Mouse (Mus musculus) urinary bladder, postnatal 0 days (tissue): ENCODE results near the gene Icosl. TPM values are rescaled to one million over a fixed set of nuclear protein-coding genes. Genes with fewer than 3 reads are reported as not detected.

Experiments
- polyA plus RNA-seq: library from polyadenylated mRNA; unstranded; fragments of >200 nt; fragmentation: Nextera tagmentation; extraction: Ambion mirVana; gene quantifications from 2 replicates; pipeline ENCODE4 v1.2.1, GENCODE M21; 2015

Gene Icosl
- polyA plus RNA-seq = 8.8 and 9.1 TPM in 2 replicates

DNA sequence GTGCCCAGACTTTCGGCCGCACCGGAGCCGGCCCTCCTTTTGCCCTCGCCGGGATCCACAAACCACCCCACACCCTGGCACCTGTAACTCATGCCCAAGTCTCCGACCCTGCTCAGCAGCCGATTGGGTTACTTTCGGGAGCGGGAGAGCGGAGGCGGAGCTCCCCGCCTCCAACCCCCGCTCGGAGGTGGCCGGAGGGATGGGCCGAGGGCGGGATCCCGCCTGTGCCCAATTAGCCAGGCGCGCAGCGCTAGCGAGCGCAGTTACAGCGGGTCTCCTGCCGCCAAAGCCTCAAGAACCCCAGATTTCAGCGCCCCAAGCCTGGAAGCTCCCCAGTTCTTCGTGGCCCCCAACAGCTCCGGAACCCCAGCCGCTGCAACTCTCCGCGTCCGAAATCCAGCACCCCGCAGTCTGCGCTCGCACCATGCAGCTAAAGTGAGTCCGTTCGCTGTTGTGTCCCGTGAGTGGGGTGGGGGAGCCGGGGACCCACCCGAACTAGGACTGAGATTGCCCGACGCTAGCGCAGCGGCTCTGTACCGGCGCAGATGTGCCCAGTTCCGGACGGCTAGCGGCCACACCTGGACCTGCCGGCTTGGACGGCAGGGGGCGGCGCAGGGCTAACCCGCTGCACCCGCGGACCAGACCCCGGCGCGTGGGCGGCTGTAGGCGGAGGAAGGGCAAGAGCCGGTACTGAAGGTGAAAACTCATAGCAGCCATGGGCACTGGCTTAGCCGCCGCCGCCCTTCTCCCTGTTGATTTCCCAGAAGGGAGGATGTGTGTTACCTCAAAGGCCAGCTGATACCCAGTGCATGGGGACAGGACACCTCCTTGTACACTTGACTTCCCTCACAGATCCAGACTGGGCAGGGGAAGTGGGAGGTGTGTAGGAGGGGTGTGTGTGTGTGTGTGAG is at the start of gene Icosl:
Gene Icosl (plus strand): TSS at position 202 of the 911 bp plus-strand sequence.

GRCm38 (mm10) chr10:78041647-78042046 is 27.5 kb upstream of the Icosl start, which contains the start of gene Dnmt3l:
TSS of gene Dnmt3l (plus strand) at chr10:78041947.

GRCm38 (mm10) chr10:78043406-78043836 is 25.7 kb upstream of the Icosl start, which contains the start of gene Aire:
TSS of gene Aire (minus strand) at chr10:78043610.

Other genes starting within 250 kb of the Icosl start
- gene Krtap10-4, start 242.2 kb upstream of the Icosl start, polyA plus RNA-seq = not detected in 2 replicates
- gene Krtap10-10, start 233.4 kb upstream of the Icosl start, polyA plus RNA-seq = not detected in 2 replicates
- not detected in 2 replicates for gene Gm36176, start 222.5 kb upstream of the Icosl start, polyA plus RNA-seq
- gene Gm10318, start 216.4 kb upstream of the Icosl start, polyA plus RNA-seq = not detected in 2 replicates
- not detected in 2 replicates for gene Gm3285, start 207.3 kb upstream of the Icosl start, polyA plus RNA-seq
- gene Lrrc3, start 166.8 kb upstream of the Icosl start, polyA plus RNA-seq = 7.1 and 7.6 TPM in 2 replicates
- 0.27 and 0.58 TPM in 2 replicates for gene Trpm2, start 98.7 kb upstream of the Icosl start, polyA plus RNA-seq
- gene 1810043G02Rik, start 90.8 kb upstream of the Icosl start, polyA plus RNA-seq = 14.8 and 17.2 TPM in 2 replicates
- 83.0 and 103 TPM in 2 replicates for gene Pfkl, start 59.2 kb upstream of the Icosl start, polyA plus RNA-seq
- 8.0 and 8.3 TPM in 2 replicates for gene Dnmt3l, start 27.4 kb upstream of the Icosl start, polyA plus RNA-seq
- gene Aire, start 25.7 kb upstream of the Icosl start, polyA plus RNA-seq = 0.53 and 0.64 TPM in 2 replicates
- 25.5 and 26.9 TPM in 2 replicates for gene D10Jhu81e, start 100.5 kb downstream of the Icosl start, polyA plus RNA-seq
- 7.1 and 7.9 TPM in 2 replicates for gene Pwp2, start 115.8 kb downstream of the Icosl start, polyA plus RNA-seq
- 13.5 and 14.6 TPM in 2 replicates for gene Trappc10, start 175.3 kb downstream of the Icosl start, polyA plus RNA-seq